Mouse (Mus musculus): Measurements from ENCODE around the gene Lysmd3. TPM values are rescaled to one million over a fixed set of nuclear protein-coding genes. Genes with fewer than 3 reads are reported as not detected.

Lysmd3 gene
- polyA plus RNA-seq, 1 experiment from 2014 or later = 20.7 TPM

DNA sequence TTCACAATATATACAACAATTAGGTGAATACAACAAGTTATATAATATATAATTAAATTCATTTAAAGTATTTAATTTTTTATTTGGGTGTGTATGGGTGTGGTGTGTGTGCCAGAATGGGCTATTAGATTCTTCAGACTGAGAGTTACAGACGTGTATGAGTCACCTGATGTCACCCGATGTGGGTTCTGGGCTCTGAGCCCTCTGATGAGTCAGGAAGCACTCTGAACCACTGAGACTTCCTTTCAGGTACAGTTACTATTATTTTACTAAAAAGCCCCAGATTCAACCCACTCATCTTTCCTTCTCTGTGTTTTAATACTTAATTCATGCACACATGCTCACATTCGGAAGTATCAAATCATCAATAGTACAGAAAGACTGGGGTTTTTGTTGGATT is 27.4 kb downstream of the Lysmd3 start:
- Histone ChIP-seq H3K4me3 (no peak overlapping the region), H3K4me1 (no peaks in the 10 kb centered on the region), H3K27ac (replicated peaks) (no peak overlapping the region), H3K27me3 (no peaks in the 10 kb centered on the region), H3K4me2 (replicated peaks) (no peak overlapping the region), H3K9me3 (no peaks in the 10 kb centered on the region), H3K9ac (replicated peaks) (no peak overlapping the region), H3K36me3 (no peaks in the 10 kb centered on the region)
- 86% methylated on average over 3 of the region's 3 CpGs for WGBS
- ATAC-seq (replicated peaks) = no peak

DNA sequence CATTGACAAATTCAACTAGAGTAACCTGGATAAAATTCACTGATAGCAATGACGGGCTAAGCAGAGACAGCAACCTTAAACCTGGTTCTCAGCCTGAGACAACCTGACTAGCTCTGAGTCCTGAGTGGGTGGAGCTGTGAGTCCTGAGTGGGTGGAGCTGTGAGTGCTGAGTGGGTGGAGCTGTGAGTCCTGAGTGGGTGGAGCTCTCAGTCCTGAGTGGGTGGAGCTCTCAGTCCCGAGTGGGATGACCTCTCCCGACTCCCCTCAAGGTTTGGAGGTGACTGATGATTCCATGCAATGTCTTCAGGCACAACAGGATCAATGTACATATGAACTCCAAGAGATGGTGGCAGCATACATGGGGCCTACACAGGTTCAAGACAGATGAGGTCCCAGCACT is 32.1 kb downstream of the Lysmd3 start:
- Histone ChIP-seq H3K27me3 (no peaks in the 10 kb centered on the region), H3K27ac (replicated peaks) (no peak overlapping the region), H3K4me3 (no peak overlapping the region), H3K9me3 (no peaks in the 10 kb centered on the region), H3K4me1 (no peaks in the 10 kb centered on the region), H3K36me3 (no peaks in the 10 kb centered on the region), H3K9ac (replicated peaks) (no peak overlapping the region), H3K4me2 (replicated peaks) (no peak overlapping the region)
- 94% methylated on average over 3 of the region's 3 CpGs for WGBS
- no peak for ATAC-seq (replicated peaks)

DNA sequence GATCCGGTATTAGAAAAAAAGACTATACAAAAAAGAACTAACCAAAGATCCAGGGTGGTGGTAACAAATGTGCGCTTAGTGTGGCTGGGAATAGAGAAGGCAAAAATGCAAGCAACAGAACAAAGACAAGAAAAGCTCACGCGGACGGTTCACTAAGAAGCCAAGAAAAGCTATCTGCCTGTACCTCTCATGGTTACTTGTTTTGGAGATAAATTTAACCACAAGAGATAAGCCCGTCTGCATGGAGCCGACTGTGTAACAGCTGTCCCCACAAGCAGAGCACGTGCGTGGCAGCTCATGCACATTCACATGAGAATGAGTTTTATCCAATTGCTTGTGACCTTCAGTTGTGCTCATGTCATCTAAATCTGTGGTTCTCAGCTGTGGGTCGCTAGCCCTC is 33.0 kb downstream of the Lysmd3 start:
- Histone ChIP-seq H3K36me3 (no peaks in the 10 kb centered on the region), H3K9ac (replicated peaks) (no peak overlapping the region), H3K27me3 (no peaks in the 10 kb centered on the region), H3K4me2 (replicated peaks) (no peak overlapping the region), H3K4me1 (no peaks in the 10 kb centered on the region), H3K9me3 (no peaks in the 10 kb centered on the region), H3K4me3 (no peak overlapping the region), H3K27ac (replicated peaks) (no peak overlapping the region)
- no peak for ATAC-seq (replicated peaks)
- 91% methylated on average over 10 of the region's 10 CpGs for WGBS

DNA sequence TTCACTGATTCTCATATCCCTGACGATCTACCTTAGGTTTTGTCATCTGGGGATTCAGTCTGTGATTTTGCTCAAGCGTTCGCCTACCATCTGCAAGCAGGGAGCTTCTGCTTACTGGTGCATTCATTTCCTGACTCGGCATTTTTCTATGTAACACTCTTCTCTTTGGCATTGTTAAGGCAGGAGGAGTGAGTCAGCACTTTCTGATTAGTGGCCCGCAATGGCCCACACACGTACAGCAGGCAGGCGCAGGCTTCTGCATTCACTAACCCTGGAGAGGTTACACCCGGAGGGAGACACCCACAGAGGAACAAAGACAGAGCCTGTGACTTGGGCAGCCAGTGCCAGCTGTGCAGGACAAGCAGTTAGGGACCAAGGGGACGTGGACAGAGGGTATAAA is 34.1 kb downstream of the Lysmd3 start:
- H3K27me3 ChIP-seq = no peaks in the 10 kb centered on the region
- no peak overlapping the region for H3K4me2 ChIP-seq (replicated peaks)
- no peaks in the 10 kb centered on the region for H3K4me1 ChIP-seq
- H3K27ac ChIP-seq (replicated peaks) = no peak overlapping the region
- H3K4me3 ChIP-seq = no peak overlapping the region
- no peak for ATAC-seq (replicated peaks)
- H3K9ac ChIP-seq (replicated peaks) = no peak overlapping the region
- no peaks in the 10 kb centered on the region for H3K36me3 ChIP-seq
- WGBS = 59% methylated on average over 9 of the region's 9 CpGs
- H3K9me3 ChIP-seq = no peaks in the 10 kb centered on the region

DNA sequence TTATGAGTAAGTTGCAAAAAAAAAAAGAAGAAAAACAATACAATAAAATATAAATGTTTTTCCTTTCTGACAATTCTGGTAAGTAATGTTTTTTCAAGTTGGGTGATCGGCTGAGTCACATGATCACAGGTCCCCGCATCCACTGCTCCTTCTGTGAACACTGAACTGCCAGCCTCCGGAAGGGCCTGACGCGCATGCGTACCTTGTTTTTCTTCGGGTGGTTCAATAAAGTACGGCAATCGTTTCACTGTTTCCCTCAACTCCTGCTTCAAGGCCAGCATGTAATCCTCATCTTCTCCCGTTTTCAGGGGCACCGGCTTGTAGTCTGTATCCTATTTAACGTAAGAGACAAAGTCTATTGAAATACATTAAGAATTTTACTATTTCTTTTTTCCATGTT is 37.0 kb downstream of the Lysmd3 start:
- Histone ChIP-seq H3K36me3 (no peaks in the 10 kb centered on the region), H3K27ac (replicated peaks) (no peak overlapping the region), H3K4me2 (replicated peaks) (no peak overlapping the region), H3K4me3 (no peak overlapping the region), H3K27me3 (no peaks in the 10 kb centered on the region), H3K9me3 (no peaks in the 10 kb centered on the region), H3K4me1 (no peaks in the 10 kb centered on the region), H3K9ac (replicated peaks) (no peak overlapping the region)
- 95% methylated on average over 12 of the region's 12 CpGs for WGBS
- ATAC-seq (replicated peaks) = no peak

DNA sequence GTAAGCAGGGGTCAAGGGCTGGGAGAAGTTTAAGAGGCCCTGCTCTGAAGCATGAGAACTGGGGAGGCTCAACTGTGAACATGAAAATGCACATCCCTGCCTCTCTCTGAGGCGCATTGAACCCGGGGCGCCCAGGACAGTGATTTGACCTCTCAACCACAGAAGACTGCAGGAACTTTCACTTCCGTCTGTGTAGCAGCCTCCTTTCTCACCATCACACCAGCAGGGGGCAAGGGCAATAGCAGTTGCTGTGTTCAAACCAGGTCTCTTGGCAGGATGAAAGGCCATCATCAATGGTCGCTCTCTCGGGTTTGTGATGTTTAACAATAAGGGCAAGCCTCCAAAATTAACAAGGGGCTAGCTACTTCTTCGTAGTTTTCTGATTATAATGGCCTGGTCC is 45.7 kb downstream of the Lysmd3 start:
- Histone ChIP-seq H3K9me3 (no peaks in the 10 kb centered on the region), H3K9ac (replicated peaks) (no peak overlapping the region), H3K4me1 (no peaks in the 10 kb centered on the region), H3K27ac (replicated peaks) (no peak overlapping the region), H3K4me3 (no peak overlapping the region), H3K4me2 (replicated peaks) (no peak overlapping the region), H3K27me3 (no peaks in the 10 kb centered on the region), H3K36me3 (no peaks in the 10 kb centered on the region)
- 61% methylated on average over 7 of the region's 7 CpGs for WGBS
- ATAC-seq (replicated peaks) = no peak

DNA sequence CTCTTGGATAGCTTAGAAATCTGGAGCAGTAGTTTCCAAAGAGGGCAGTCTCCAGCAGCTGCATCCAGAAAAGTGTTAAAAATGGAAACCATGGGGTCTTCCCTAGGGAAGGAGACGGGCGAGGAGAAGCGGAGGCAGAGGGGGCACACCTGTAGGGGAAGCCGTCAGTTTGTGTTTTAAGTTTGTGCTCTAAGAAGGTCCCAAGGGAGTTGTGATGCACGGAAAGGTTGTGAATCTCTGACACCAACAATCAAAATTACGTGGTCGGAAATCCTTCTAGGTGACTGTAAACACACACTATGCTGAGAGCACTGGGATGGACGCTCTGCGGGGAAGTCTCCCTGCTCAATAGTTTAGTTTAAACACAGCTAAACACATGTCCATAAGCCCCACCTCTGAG is 46.2 kb downstream of the Lysmd3 start:
- Histone ChIP-seq H3K4me1 (no peaks in the 10 kb centered on the region), H3K27me3 (no peaks in the 10 kb centered on the region), H3K27ac (replicated peaks) (no peak overlapping the region), H3K9ac (replicated peaks) (no peak overlapping the region), H3K4me3 (no peak overlapping the region), H3K4me2 (replicated peaks) (no peak overlapping the region), H3K36me3 (no peaks in the 10 kb centered on the region), H3K9me3 (no peaks in the 10 kb centered on the region)
- 82% methylated on average over 9 of the region's 9 CpGs for WGBS
- no peak for ATAC-seq (replicated peaks)

DNA sequence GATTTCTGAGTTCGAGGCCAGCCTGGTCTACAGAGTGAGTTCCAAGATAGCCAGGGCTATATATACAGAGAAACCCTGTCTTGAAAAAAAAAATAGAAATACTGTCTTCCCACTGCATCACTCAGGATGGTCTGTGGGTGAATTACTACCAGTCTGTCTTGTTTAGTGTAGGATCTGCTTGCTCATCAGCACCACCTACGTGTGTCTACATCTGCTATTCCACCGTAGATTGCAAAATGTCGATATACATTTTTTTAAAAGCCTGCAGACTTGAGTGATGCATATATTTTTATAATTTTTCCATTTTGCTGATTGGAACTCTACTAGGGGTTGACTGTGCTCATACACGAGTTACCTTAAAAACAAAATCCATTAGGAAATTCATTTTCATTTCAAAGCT is 48.8 kb downstream of the Lysmd3 start:
- no peaks in the 10 kb centered on the region for H3K27me3 ChIP-seq
- peaks cover 8% of the 10 kb centered on the region for H3K4me1 ChIP-seq
- no peaks in the 10 kb centered on the region for H3K9me3 ChIP-seq
- WGBS = 97% methylated on average over 5 of the region's 5 CpGs
- no peak overlapping the region for H3K27ac ChIP-seq (replicated peaks)
- H3K36me3 ChIP-seq = no peaks in the 10 kb centered on the region
- no peak for ATAC-seq (replicated peaks)
- H3K4me2 ChIP-seq (replicated peaks) = no peak overlapping the region
- no peak overlapping the region for H3K4me3 ChIP-seq
- no peak overlapping the region for H3K9ac ChIP-seq (replicated peaks)

DNA sequence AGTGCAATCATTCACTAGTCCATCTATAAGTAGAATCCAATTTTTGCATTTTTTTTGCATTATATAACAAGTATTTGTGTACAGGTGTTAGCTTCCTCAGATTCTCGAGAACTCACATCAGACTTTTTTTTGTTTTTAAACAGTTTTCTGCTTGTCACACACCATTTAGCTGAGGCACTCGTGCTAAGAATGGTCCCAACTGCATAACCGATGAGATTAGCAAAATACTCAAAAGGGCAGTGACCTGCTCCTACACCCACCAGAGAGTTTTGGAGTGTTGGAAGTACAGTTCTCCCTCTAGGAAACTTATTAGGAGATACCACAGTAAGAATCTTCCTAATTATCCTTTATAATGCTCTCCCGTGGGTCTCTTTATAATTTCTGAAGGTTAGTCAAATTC is 52.3 kb downstream of the Lysmd3 start:
- no peaks in the 10 kb centered on the region for H3K9me3 ChIP-seq
- peak overlapping the region; percentile 89 for H3K4me3 ChIP-seq
- H3K4me2 ChIP-seq (replicated peaks) = peak overlapping the region; percentile 93
- H3K27ac ChIP-seq (replicated peaks) = no peak overlapping the region
- H3K4me1 ChIP-seq = peaks cover 21% of the 10 kb centered on the region
- no peak overlapping the region for H3K9ac ChIP-seq (replicated peaks)
- no peak for ATAC-seq (replicated peaks)
- H3K36me3 ChIP-seq = no peaks in the 10 kb centered on the region
- WGBS = 20% methylated on average over 4 of the region's 4 CpGs
- H3K27me3 ChIP-seq = no peaks in the 10 kb centered on the region

DNA sequence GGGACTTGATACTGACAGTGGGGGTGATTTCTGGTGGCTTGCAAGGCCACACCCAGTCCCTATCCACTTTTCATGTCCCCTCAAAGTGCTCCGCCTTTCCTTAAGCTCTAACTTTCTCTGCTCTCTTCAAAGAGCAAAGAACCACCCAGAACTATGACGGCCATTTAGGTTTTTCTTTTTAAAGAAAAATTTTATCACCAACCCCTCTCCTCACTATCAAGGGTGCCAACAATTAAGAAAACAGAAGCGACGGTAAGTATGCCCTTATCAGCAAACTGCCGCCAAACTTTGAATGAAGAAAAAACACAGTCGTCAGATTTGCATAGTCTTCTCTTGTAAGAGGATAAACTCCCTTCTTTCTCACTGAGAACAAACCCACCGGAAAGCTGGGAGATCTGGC is 52.8 kb downstream of the Lysmd3 start:
- Histone ChIP-seq H3K9ac (replicated peaks) (peak overlapping the region; percentile 74), H3K9me3 (no peaks in the 10 kb centered on the region), H3K27ac (replicated peaks) (0 out of 2 replicates have a peak overlapping the region, but pooled peaks have one; percentile 90), H3K4me2 (replicated peaks) (peak overlapping the region; percentile 93), H3K4me3 (peak overlapping the region; percentile 89), H3K27me3 (no peaks in the 10 kb centered on the region), H3K36me3 (no peaks in the 10 kb centered on the region), H3K4me1 (peaks cover 21% of the 10 kb centered on the region)
- WGBS = under 1% methylated on average over 7 of the region's 7 CpGs
- ATAC-seq (replicated peaks) = 0 out of 2 replicates have a peak, but pooled peaks have one; percentile 0

DNA sequence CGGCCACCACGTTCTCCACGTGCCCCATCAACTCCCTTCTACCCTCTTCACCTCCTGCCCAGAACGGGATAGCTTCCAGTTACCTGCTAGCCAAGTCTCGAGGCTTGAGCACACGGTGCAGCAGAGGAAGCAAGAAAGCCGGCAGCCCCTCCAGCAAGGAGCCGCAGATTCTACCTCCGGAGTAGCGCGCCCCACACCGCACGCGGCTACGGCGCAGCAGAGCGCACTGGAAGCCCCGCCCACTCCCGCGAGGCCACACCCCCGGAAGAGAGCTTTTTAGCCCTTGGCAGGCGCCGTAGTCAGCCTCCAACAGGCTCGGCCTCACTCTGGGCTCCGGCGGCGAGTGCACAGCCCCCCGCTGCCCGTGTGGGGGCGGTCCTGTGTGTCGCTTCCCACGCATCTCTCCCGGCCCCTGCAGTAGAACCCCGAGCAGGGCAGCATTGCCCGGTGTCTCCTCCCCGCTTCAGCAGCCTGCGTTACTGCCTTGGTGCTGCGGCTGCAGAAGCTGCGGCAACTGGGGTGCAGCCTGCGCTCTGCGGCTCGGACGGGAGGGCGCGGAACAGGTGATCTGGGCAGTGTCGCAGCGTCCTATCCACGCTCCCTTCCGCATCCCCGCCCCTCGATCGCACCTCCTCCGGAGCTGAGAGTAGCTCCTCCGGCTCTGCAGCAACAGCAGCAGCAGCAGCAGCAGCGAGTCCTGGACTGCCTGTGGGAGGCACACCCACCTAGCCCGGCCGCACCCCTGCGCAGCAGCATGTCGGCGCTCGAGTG is 53.5 kb downstream of the Lysmd3 start, which contains the start of the genes Polr3g and Mblac2:
TSS of gene Polr3g (minus strand) at position 239 of the 771 bp plus-strand sequence.
TSS of gene Mblac2 (plus strand) at position 567 of the 771 bp plus-strand sequence.
- H3K27ac ChIP-seq (replicated peaks) = peak within 1 kb of the TSS; percentile 90
- H3K4me3 ChIP-seq = peak within 1 kb of the TSS; percentile 89
- H3K9ac ChIP-seq (replicated peaks) = peak within 1 kb of the TSS; percentile 74
- H3K27me3 ChIP-seq = no peaks in the 10 kb centered on the region
- WGBS = under 1% methylated on average over 60 of the region's 61 CpGs
- no peaks in the 10 kb centered on the region for H3K9me3 ChIP-seq
- peak; percentile 97 for ATAC-seq (replicated peaks)
- peaks cover 21% of the 10 kb centered on the region for H3K4me1 ChIP-seq
- no peaks in the 10 kb centered on the region for H3K36me3 ChIP-seq
- peak within 1 kb of the TSS; percentile 93 for H3K4me2 ChIP-seq (replicated peaks)

DNA sequence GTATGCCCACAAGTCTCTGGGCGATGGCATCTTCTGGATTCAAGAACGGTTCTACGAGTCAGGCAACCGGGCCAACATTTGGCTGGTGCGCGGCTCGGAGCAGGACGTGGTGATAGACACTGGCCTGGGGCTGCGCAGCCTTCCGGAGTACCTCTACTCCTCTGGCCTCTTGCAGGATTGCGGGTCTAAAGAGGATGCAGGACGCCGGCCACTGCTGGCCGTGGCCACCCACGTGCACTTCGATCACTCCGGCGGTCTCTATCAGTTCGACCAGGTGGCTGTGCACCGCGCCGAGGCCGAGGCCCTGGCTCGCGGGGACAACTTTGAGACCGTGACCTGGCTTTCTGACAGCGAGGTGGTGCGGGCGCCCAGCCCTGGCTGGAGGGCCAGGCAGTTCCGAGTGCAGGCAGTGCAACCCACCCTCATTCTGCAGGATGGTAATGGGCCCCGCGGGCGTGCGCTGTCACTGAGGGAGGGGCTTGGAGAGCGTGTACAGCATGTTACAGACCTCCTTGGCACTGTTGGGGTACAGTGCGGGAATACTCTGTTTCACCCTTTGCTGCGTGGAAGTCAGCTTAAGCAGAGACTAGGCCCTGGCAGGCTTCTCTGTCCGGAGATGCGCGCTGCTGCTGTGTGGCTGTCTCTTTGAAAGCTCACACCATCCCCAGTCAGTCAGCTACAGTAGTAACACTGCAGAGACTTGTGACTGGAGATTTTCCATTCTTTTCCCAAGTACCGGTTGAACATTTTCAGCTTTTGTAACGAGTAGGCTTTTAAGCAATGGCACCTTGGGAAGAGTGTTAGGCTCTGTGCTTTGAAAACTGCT is 54.3 kb downstream of the Lysmd3 start:
- WGBS = under 1% methylated on average over 42 of the region's 42 CpGs
- Histone ChIP-seq H3K27ac (replicated peaks) (peak overlapping the region; percentile 90), H3K4me3 (peak overlapping the region; percentile 89), H3K27me3 (no peaks in the 10 kb centered on the region), H3K9ac (replicated peaks) (peak overlapping the region; percentile 74), H3K36me3 (no peaks in the 10 kb centered on the region), H3K4me1 (peaks cover 21% of the 10 kb centered on the region), H3K9me3 (no peaks in the 10 kb centered on the region), H3K4me2 (replicated peaks) (peak overlapping the region; percentile 93)
- ATAC-seq (replicated peaks) = peak; percentile 42
